Mouse (Mus musculus) heart, postnatal 0 days (tissue): ENCODE data around the gene Letmd1.

Source experiments
- CTCF ChIP-seq: IDR thresholded peaks from 2 replicates; pipeline ENCODE4 v1.5.1; 2016; ENCODE audit warnings: antibody characterized with exemption, control low read depth, low read depth
- EP300 ChIP-seq: IDR thresholded peaks from 2 replicates; pipeline ENCODE4 v1.6.1; 2016; ENCODE audit warnings: antibody characterized with exemption, low read depth

GRCm38 (mm10) chr15:100478351-100478750, 9.5 kb downstream of the Letmd1 start:
- TF ChIP-seq CTCF (no peak), EP300 (no peak)
